Comparison of ENCODE assay signal across 9 mouse cellular contexts in genomic region chr7:107567261-107567671, GRCm38 (mm10). TPM values are rescaled to one million over a fixed set of nuclear protein-coding genes. Genes with fewer than 3 reads are reported as not detected.
A peak's percentile ranks its signal among the peaks of the same experiment; 100 is the strongest.
DNase-seq lines count a peak whose midpoint lies in the region; ATAC-seq lines count a peak whose summit lies in the region.
"Had no signal": no experiment of that assay in that cellular context is flagged by ENCODE, and none has a peak within 500 bp of the region (broad histone marks: within the 10 kb centered on the region; RNA-seq: fewer than 3 reads in every experiment).

TSS of gene Olfml1 (plus strand) at chr7:107567446.

- peak within 1 kb of the TSS; percentile 83 for H3K27ac ChIP-seq in intestine, embryonic 16.5 days (ENCODE audit: low read length)

- H3K36me3 ChIP-seq in intestine, embryonic 16.5 days (ENCODE audit: control insufficient read depth, insufficient read depth, low read length), result 0 out of 2 replicates have a peak, but pooled peaks cover 5% of the 10 kb centered on the region

- 20% methylated on average over 7 of the region's 7 CpGs for WGBS in intestine, embryonic 16.5 days

- peak within 1 kb of the TSS; percentile 55 for H3K9ac ChIP-seq in intestine, embryonic 16.5 days (ENCODE audit: low read depth, low read length)

- peaks cover 14% of the 10 kb centered on the region; the same call in 1 of the 2 replicates for H3K4me1 ChIP-seq in intestine, embryonic 16.5 days (ENCODE audit: control insufficient read depth, insufficient read depth, low read length)

- peak within 1 kb of the TSS; percentile 42 for H3K4me3 ChIP-seq in intestine, embryonic 16.5 days (ENCODE audit: low read length)

- no peaks in the 10 kb centered on the region for H3K27me3 ChIP-seq in intestine, embryonic 16.5 days (replicated peaks; ENCODE audit: control insufficient read depth, insufficient read depth, low read length)

- H3K4me2 ChIP-seq in intestine, embryonic 16.5 days (ENCODE audit: low read depth, low read length), result peak within 1 kb of the TSS; percentile 45

- no peaks in the 10 kb centered on the region; the same call in 1 of the 2 replicates for H3K9me3 ChIP-seq in intestine, embryonic 16.5 days (ENCODE audit: control insufficient read depth, low read length)

- DNase-seq in thymus, postnatal 0 days (ENCODE audit: low spot score), result no peak
- DNase-seq in thymus, postnatal 14 days, result no peak
- peak in 1 of 2 experiments; percentile 50 for DNase-seq in gastrocnemius, postnatal 4 days (ENCODE audit: low spot score in 2 of 2)
- peak; percentile 7 to 25 for DNase-seq in left cerebral cortex, adult 8-10 months (ENCODE audit: low spot score in 2 of 2)
- peak; percentile 35 for DNase-seq in lung, postnatal 25 days (ENCODE audit: low spot score)
- peak; percentile 86 for DNase-seq in yolk sac, embryonic 10.5 days (ENCODE audit: low spot score)
- no peak for DNase-seq in thymus, adult 18-20 months

- ATAC-seq in intestine, embryonic 16.5 days, result peak; percentile 88
- ATAC-seq: Patski had no signal

RNA-seq across cellular contexts. Expression of gene Olfml1, which starts in this region (rescaled TPM):
- 12.7 and 14.3 TPM in 2 replicates for polyA plus RNA-seq in thymus, postnatal 0 days (2015; fragmentation: Nextera tagmentation; extraction: Ambion mirVana)
- 10 to 100 TPM; 21.2 to 21.9 TPM for total RNA-seq in gastrocnemius, postnatal 4 days (2021)
- polyA plus RNA-seq in intestine, embryonic 16.5 days (2015; fragmentation: Nextera tagmentation; extraction: Ambion mirVana), result 9.6 and 11.1 TPM in 2 replicates
- 10 to 100 TPM; 14.5 to 19.7 (median 17.2) TPM for total RNA-seq in left cerebral cortex, adult 8-10 months (2022)
- polyA plus RNA-seq: Patski had no signal

Comparison
In these comparisons a context has a peak if more than half of its experiments do, and no peak if none do; other contexts are left out.
1. DNase-seq: peak in left cerebral cortex, adult 8-10 months (2 of 2), lung, postnatal 25 days (single experiment) and yolk sac, embryonic 10.5 days (single experiment); none in thymus, postnatal 0 days (single experiment), thymus, postnatal 14 days (single experiment) and thymus, adult 18-20 months (0 of 2).